Mouse (Mus musculus): ENCODE results near the gene Jpt1.
"Not testable (repeated sequence)": the region's sequence is repeated elsewhere in the genome, so short reads cannot be mapped to it uniquely, and the experiment has no call there.

The Jpt1 gene

GRCm38 (mm10) chr11:115514238-115514663 lies at the start of gene Jpt1:
Gene Jpt1 (minus strand): TSS chr11:115514387.
- peak; percentile 98 for DNase-seq (ENCODE audit: low spot score)

- no peak for DNase-seq (ENCODE audit: low spot score)
Observed at GRCm38 (mm10) chr11:115563406-115563805, 49.2 kb upstream of the Jpt1 start.

- DNase-seq (ENCODE audit: low spot score): no peak
Observed at GRCm38 (mm10) chr11:115555717-115556116, 41.5 kb upstream of the Jpt1 start.

- DNase-seq (ENCODE audit: low spot score): peak; percentile 30
Observed at GRCm38 (mm10) chr11:115552783-115553182, 38.6 kb upstream of the Jpt1 start.

- no peak for DNase-seq (ENCODE audit: low spot score)
Observed at GRCm38 (mm10) chr11:115543571-115543970, 29.4 kb upstream of the Jpt1 start.

GRCm38 (mm10) chr11:115538045-115538444 lies 23.9 kb upstream of the Jpt1 start:
- DNase-seq (ENCODE audit: low spot score): peak; percentile 39

GRCm38 (mm10) chr11:115536856-115537568 lies 22.8 kb upstream of the Jpt1 start:
- DNase-seq (ENCODE audit: low spot score): peak; percentile 45

GRCm38 (mm10) chr11:115536038-115536681 lies 22.0 kb upstream of the Jpt1 start, which contains the start of gene Sumo2:
Gene Sumo2 (minus strand): TSS chr11:115536276.
- DNase-seq (ENCODE audit: low spot score): peak; percentile 98

GRCm38 (mm10) chr11:115535401-115536037 lies 21.3 kb upstream of the Jpt1 start:
- peak; percentile 77 for DNase-seq (ENCODE audit: low spot score)

- peak; percentile 20 for DNase-seq (ENCODE audit: low spot score)
Observed at GRCm38 (mm10) chr11:115534759-115535371, 20.7 kb upstream of the Jpt1 start.

- DNase-seq (ENCODE audit: low spot score): not testable (repeated sequence)
Observed at GRCm38 (mm10) chr11:115526446-115526845, 12.3 kb upstream of the Jpt1 start.

GRCm38 (mm10) chr11:115522703-115523102 lies 8.5 kb upstream of the Jpt1 start:
- no peak for DNase-seq (ENCODE audit: low spot score)

GRCm38 (mm10) chr11:115522238-115522637 lies 8.1 kb upstream of the Jpt1 start:
- DNase-seq (ENCODE audit: low spot score): no peak

GRCm38 (mm10) chr11:115521080-115521479 lies 6.9 kb upstream of the Jpt1 start:
- DNase-seq (ENCODE audit: low spot score): no peak

- DNase-seq (ENCODE audit: low spot score): no peak
Observed at GRCm38 (mm10) chr11:115520218-115520617, 6.0 kb upstream of the Jpt1 start.

- DNase-seq (ENCODE audit: low spot score): no peak
Observed at GRCm38 (mm10) chr11:115519581-115519980, 5.4 kb upstream of the Jpt1 start.

- DNase-seq (ENCODE audit: low spot score): no peak
Observed at GRCm38 (mm10) chr11:115518693-115519092, 4.5 kb upstream of the Jpt1 start.

- DNase-seq (ENCODE audit: low spot score): no peak
Observed at GRCm38 (mm10) chr11:115516942-115517341, 2.8 kb upstream of the Jpt1 start.

GRCm38 (mm10) chr11:115515021-115515420 lies 834 bp upstream of the Jpt1 start:
- no peak for DNase-seq (ENCODE audit: low spot score)

- no peak for DNase-seq (ENCODE audit: low spot score)
Observed at GRCm38 (mm10) chr11:115513271-115514237, 633 bp downstream of the Jpt1 start.

Measured in T-cell, adult 2 months (primary cell).